11 mouse cellular contexts compared by ENCODE assay signal in the genomic region with DNA sequence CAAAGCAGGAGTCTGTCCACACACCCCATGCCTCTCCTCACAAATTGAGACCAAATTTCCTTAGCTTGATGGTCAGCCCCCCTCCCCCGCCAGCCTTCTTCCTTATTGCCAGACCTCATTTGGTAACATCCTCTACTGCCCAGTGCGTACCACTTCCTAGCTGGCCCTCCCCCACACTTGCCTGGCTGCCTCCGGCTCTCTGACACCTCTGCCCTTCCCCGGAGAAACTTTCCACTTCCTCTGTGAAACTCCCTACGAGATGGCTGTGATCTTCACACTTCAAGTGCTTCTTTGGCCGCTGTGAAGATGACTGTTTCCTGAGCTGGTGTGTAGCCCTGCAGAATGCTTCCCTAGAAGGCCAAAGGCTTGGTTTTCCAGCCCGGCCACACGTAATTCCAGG. TPM values are rescaled to one million over a fixed set of nuclear protein-coding genes. Genes with fewer than 3 reads are reported as not detected.
DNase-seq lines count a peak whose midpoint lies in the region; ATAC-seq and TF ChIP-seq lines count a peak whose summit lies in the region.
"Had no signal": no experiment of that assay in that cellular context is flagged by ENCODE, and none has a peak within 500 bp of the region (broad histone marks: within the 10 kb centered on the region; RNA-seq: fewer than 3 reads in every experiment).

No protein-coding gene starts in this region.

- H3K9ac ChIP-seq in liver, embryonic 16.5 days (ENCODE audit: low read depth, low read length), result no peak overlapping the region
- H3K9ac ChIP-seq in hindbrain, embryonic 16.5 days (ENCODE audit: low read depth, low read length), result no peak overlapping the region
- H3K9ac ChIP-seq: hindbrain, embryonic 12.5 days had no signal

- peak; percentile 35 to 64 for DNase-seq in heart, adult 9 months (ENCODE audit: low spot score in 2 of 2)
- no peak for DNase-seq in heart, postnatal 4 days
- peak; percentile 59 to 64 for DNase-seq in spleen, postnatal 14 days (ENCODE audit: low spot score in 2 of 2)
- no peak for DNase-seq in hindbrain, embryonic 10.5 days (ENCODE audit: low spot score)
- no peak for DNase-seq in urinary bladder, adult 2 months (ENCODE audit: low spot score)

- H3K27me3 ChIP-seq in liver, embryonic 16.5 days (ENCODE audit: control insufficient read depth, insufficient read depth, low read depth, low read length), result no peaks in the 10 kb centered on the region
- H3K27me3 ChIP-seq in hindbrain, embryonic 10.5 days (ENCODE audit: insufficient read depth, poor library complexity, severe bottlenecking), result no peaks in the 10 kb centered on the region
- H3K27me3 ChIP-seq in hindbrain, embryonic 16.5 days (replicated peaks; ENCODE audit: control insufficient read depth, insufficient read depth, low read length), result no peaks in the 10 kb centered on the region
- H3K27me3 ChIP-seq: hindbrain, embryonic 12.5 days had no signal

- no peaks in the 10 kb centered on the region for H3K9me3 ChIP-seq in liver, embryonic 16.5 days (replicated peaks; ENCODE audit: control insufficient read depth, low read length)
- H3K9me3 ChIP-seq in hindbrain, embryonic 10.5 days, result no peaks in the 10 kb centered on the region
- no peaks in the 10 kb centered on the region for H3K9me3 ChIP-seq in hindbrain, embryonic 16.5 days (ENCODE audit: control insufficient read depth, low read length)
- H3K9me3 ChIP-seq: hindbrain, embryonic 12.5 days had no signal

- H3K4me3 ChIP-seq in bone marrow macrophage, adult 2 months (ENCODE audit: insufficient read depth, low read length), result peak overlapping the region; percentile 35
- H3K4me3 ChIP-seq in liver, embryonic 16.5 days (ENCODE audit: low read depth, low read length), result no peak overlapping the region
- H3K4me3 ChIP-seq in hindbrain, embryonic 10.5 days, result no peak overlapping the region
- H3K4me3 ChIP-seq in hindbrain, embryonic 16.5 days (ENCODE audit: low read length), result no peak overlapping the region
- H3K4me3 ChIP-seq: hindbrain, embryonic 12.5 days had no signal

- WGBS in liver, embryonic 16.5 days (ENCODE audit: insufficient replicate concordance), result 25% methylated on average over 8 of the region's 8 CpGs
- 75% methylated on average over 8 of the region's 8 CpGs for WGBS in hindbrain, embryonic 10.5 days
- WGBS in hindbrain, embryonic 16.5 days, result 78% methylated on average over 8 of the region's 8 CpGs

- no peak for ATAC-seq in liver, embryonic 16.5 days (ENCODE audit: low read depth)
- no peak for ATAC-seq in hindbrain, embryonic 16.5 days

- TF ChIP-seq POLR2A in bone marrow macrophage, adult 2 months (IDR thresholded peaks at IDR 0.05; ENCODE audit: borderline replicate concordance, low read depth, low read length), result peak; percentile 23; the same call in 1 of the 2 replicates

- no peak for TF ChIP-seq CTCF in bone marrow macrophage, adult 2 months (IDR thresholded peaks at IDR 0.05; ENCODE audit: low read depth, low read length)

- H3K4me1 ChIP-seq in bone marrow macrophage, adult 2 months (ENCODE audit: control insufficient read depth, insufficient read depth, low read length), result peaks cover 59% of the 10 kb centered on the region
- peaks cover 8% of the 10 kb centered on the region for H3K4me1 ChIP-seq in liver, embryonic 16.5 days (ENCODE audit: control insufficient read depth, low read depth, low read length)
- H3K4me1 ChIP-seq in hindbrain, embryonic 10.5 days (replicated peaks), result peaks cover 12% of the 10 kb centered on the region
- no peaks in the 10 kb centered on the region for H3K4me1 ChIP-seq in hindbrain, embryonic 16.5 days (ENCODE audit: control insufficient read depth, insufficient read depth, low read depth, low read length)

- peak overlapping the region; percentile 27; the same call in 1 of the 2 replicates for H3K4me2 ChIP-seq in liver, embryonic 16.5 days (ENCODE audit: low read depth, low read length)
- H3K4me2 ChIP-seq in hindbrain, embryonic 16.5 days (ENCODE audit: low read length), result no peak overlapping the region
- H3K4me2 ChIP-seq: hindbrain, embryonic 12.5 days had no signal

- peak overlapping the region; percentile 94 for H3K27ac ChIP-seq in bone marrow macrophage, adult 2 months (ENCODE audit: insufficient read depth, low read depth, low read length)
- H3K27ac ChIP-seq in liver, embryonic 16.5 days (ENCODE audit: low read length), result peak overlapping the region; percentile 81
- no peak overlapping the region for H3K27ac ChIP-seq in hindbrain, embryonic 10.5 days
- H3K27ac ChIP-seq in hindbrain, embryonic 16.5 days (ENCODE audit: low read depth, low read length), result no peak overlapping the region
- H3K27ac ChIP-seq: hindbrain, embryonic 12.5 days had no signal

- no peaks in the 10 kb centered on the region for H3K36me3 ChIP-seq in liver, embryonic 16.5 days (ENCODE audit: control insufficient read depth, insufficient read depth)
- H3K36me3 ChIP-seq in hindbrain, embryonic 10.5 days, result no peaks in the 10 kb centered on the region
- no peaks in the 10 kb centered on the region for H3K36me3 ChIP-seq in hindbrain, embryonic 16.5 days (ENCODE audit: control insufficient read depth, insufficient read depth, low read length)
- H3K36me3 ChIP-seq: hindbrain, embryonic 12.5 days had no signal

RNA-seq across cellular contexts. Expression of a gene that starts 3.7 kb away (rescaled TPM):
- total RNA-seq in heart, postnatal 4 days (2021), result 1 to 10 TPM; 1.2 to 2.0 TPM
- 2.5 and 5.8 TPM in 2 replicates for polyA plus RNA-seq in bone marrow macrophage, adult 2 months (2012; ENCODE audit: insufficient read depth, insufficient read length, missing spikeins)
- 1.3 TPM in 2 replicates for polyA plus RNA-seq in liver, embryonic 16.5 days (2015; fragmentation: Nextera tagmentation; extraction: Ambion mirVana)
- polyA plus RNA-seq in hindbrain, embryonic 10.5 days (2016; fragmentation: Nextera tagmentation; extraction: Ambion mirVana), result 7.6 and 11.2 TPM in 2 replicates
- 21.3 and 21.5 TPM in 2 replicates for polyA plus RNA-seq in hindbrain, embryonic 16.5 days (2015; fragmentation: Nextera tagmentation; extraction: Ambion mirVana)
- polyA plus RNA-seq in urinary bladder, adult 2 months (2012; rRNA removed), result 4.1 and 4.2 TPM in 2 replicates

RNA-seq across cellular contexts. Expression of a gene that starts 3.7 kb away (rescaled TPM):
- total RNA-seq in heart, postnatal 4 days (2021), result 1 to 10 TPM; 4.3 to 5.6 TPM
- polyA plus RNA-seq in bone marrow macrophage, adult 2 months (2012; ENCODE audit: insufficient read depth, insufficient read length, missing spikeins), result 1,130 and 1,142 TPM in 2 replicates
- polyA plus RNA-seq in liver, embryonic 16.5 days (2015; fragmentation: Nextera tagmentation; extraction: Ambion mirVana), result 56.1 and 56.8 TPM in 2 replicates
- polyA plus RNA-seq in hindbrain, embryonic 10.5 days (2016; fragmentation: Nextera tagmentation; extraction: Ambion mirVana), result 5.3 and 5.5 TPM in 2 replicates
- polyA plus RNA-seq in hindbrain, embryonic 16.5 days (2015; fragmentation: Nextera tagmentation; extraction: Ambion mirVana), result 1.5 and 1.8 TPM in 2 replicates
- polyA plus RNA-seq in urinary bladder, adult 2 months (2012; rRNA removed), result 31.3 and 32.6 TPM in 2 replicates

RNA-seq across cellular contexts. Expression of a gene that starts 30.0 kb away (rescaled TPM):
- total RNA-seq in heart, postnatal 4 days (2021), result 10 to 100 TPM; 70.4 to 72.6 TPM
- 1,334 and 1,359 TPM in 2 replicates for polyA plus RNA-seq in bone marrow macrophage, adult 2 months (2012; ENCODE audit: insufficient read depth, insufficient read length, missing spikeins)
- polyA plus RNA-seq in liver, embryonic 16.5 days (2015; fragmentation: Nextera tagmentation; extraction: Ambion mirVana), result 142 and 161 TPM in 2 replicates
- polyA plus RNA-seq in hindbrain, embryonic 10.5 days (2016; fragmentation: Nextera tagmentation; extraction: Ambion mirVana), result 333 and 386 TPM in 2 replicates
- 467 and 509 TPM in 2 replicates for polyA plus RNA-seq in hindbrain, embryonic 16.5 days (2015; fragmentation: Nextera tagmentation; extraction: Ambion mirVana)
- polyA plus RNA-seq in urinary bladder, adult 2 months (2012; rRNA removed), result 337 and 349 TPM in 2 replicates

RNA-seq across cellular contexts. Expression of a gene that starts 38.0 kb away (rescaled TPM):
- not detected for total RNA-seq in heart, postnatal 4 days (2021)
- polyA plus RNA-seq in bone marrow macrophage, adult 2 months (2012; ENCODE audit: insufficient read depth, insufficient read length, missing spikeins), result 0.71 and 2.7 TPM in 2 replicates
- polyA plus RNA-seq in liver, embryonic 16.5 days (2015; fragmentation: Nextera tagmentation; extraction: Ambion mirVana), result 0.61 and 0.68 TPM in 2 replicates
- polyA plus RNA-seq in hindbrain, embryonic 10.5 days (2016; fragmentation: Nextera tagmentation; extraction: Ambion mirVana), result 1.6 and 2.9 TPM in 2 replicates
- polyA plus RNA-seq in hindbrain, embryonic 16.5 days (2015; fragmentation: Nextera tagmentation; extraction: Ambion mirVana), result 3.7 and 5.3 TPM in 2 replicates
- polyA plus RNA-seq in urinary bladder, adult 2 months (2012; rRNA removed), result 11.8 and 17.7 TPM in 2 replicates

RNA-seq across cellular contexts. Expression of a gene that starts 45.0 kb away (rescaled TPM):
- total RNA-seq in heart, postnatal 4 days (2021), result not detected
- not detected in 2 replicates for polyA plus RNA-seq in bone marrow macrophage, adult 2 months (2012; ENCODE audit: insufficient read depth, insufficient read length, missing spikeins)
- polyA plus RNA-seq in liver, embryonic 16.5 days (2015; fragmentation: Nextera tagmentation; extraction: Ambion mirVana), result not detected in 2 replicates
- polyA plus RNA-seq in hindbrain, embryonic 10.5 days (2016; fragmentation: Nextera tagmentation; extraction: Ambion mirVana), result not detected in 2 replicates
- not detected in 2 replicates for polyA plus RNA-seq in hindbrain, embryonic 16.5 days (2015; fragmentation: Nextera tagmentation; extraction: Ambion mirVana)
- polyA plus RNA-seq in urinary bladder, adult 2 months (2012; rRNA removed), result 0.37 and 0.44 TPM in 2 replicates
- total RNA-seq: ES-E14 had no signal
- polyA plus RNA-seq: embryonic facial prominence, embryonic 11.5 days; hindbrain, embryonic 12.5 days had no signal

Comparison
In these comparisons a context has a peak if more than half of its experiments do, and no peak if none do; other contexts are left out.
1. DNase-seq: peak in heart, adult 9 months (2 of 2) and spleen, postnatal 14 days (2 of 2); none in heart, postnatal 4 days (single experiment), hindbrain, embryonic 10.5 days (single experiment) and urinary bladder, adult 2 months (single experiment).
2. H3K27ac ChIP-seq: peak in bone marrow macrophage, adult 2 months (single experiment) and liver, embryonic 16.5 days (single experiment); none in hindbrain, embryonic 10.5 days (single experiment) and hindbrain, embryonic 16.5 days (single experiment).
3. RNA of a gene that starts 3.7 kb away (polyA plus RNA-seq): 1,130 to 1,142 TPM in bone marrow macrophage, adult 2 months; 56.1 to 56.8 TPM in liver, embryonic 16.5 days, 31.3 to 32.6 TPM in urinary bladder, adult 2 months, 5.3 to 5.5 TPM in hindbrain, embryonic 10.5 days and 1.5 to 1.8 TPM in hindbrain, embryonic 16.5 days; every median in the first group is over 10 times any median in the second.